Mouse (Mus musculus): ENCODE measurements around the gene Arpc3. TPM values are rescaled to one million over a fixed set of nuclear protein-coding genes. Genes with fewer than 3 reads are reported as not detected.
"Not testable (repeated sequence)": the region's sequence is repeated elsewhere in the genome, so short reads cannot be mapped to it uniquely, and the experiment has no call there.

Arpc3 gene
- polyA plus RNA-seq, 1 experiment from 2014 or later, result 148 TPM

- Histone ChIP-seq H3K27ac (no peak overlapping the region), H3K4me1 (no peaks in the 10 kb centered on the region), H3K27me3 (replicated peaks) (no peaks in the 10 kb centered on the region), H3K9ac (no peak overlapping the region), H3K4me3 (no peak overlapping the region), H3K36me3 (replicated peaks) (peaks cover 19% of the 10 kb centered on the region), H3K4me2 (no peak overlapping the region), H3K9me3 (no peaks in the 10 kb centered on the region)
- ATAC-seq (replicated peaks), result no peak
- WGBS, result 16% methylated on average over 8 of the region's 8 CpGs
Observed at GRCm38 (mm10) chr5:122401303-122401640, 9.6 kb downstream of the Arpc3 start.

- no peak overlapping the region for H3K4me2 ChIP-seq
- 89% methylated on average over 13 of the region's 13 CpGs for WGBS
- no peaks in the 10 kb centered on the region for H3K4me1 ChIP-seq
- no peaks in the 10 kb centered on the region for H3K27me3 ChIP-seq (replicated peaks)
- no peak overlapping the region for H3K4me3 ChIP-seq
- H3K36me3 ChIP-seq (replicated peaks), result peaks cover 28% of the 10 kb centered on the region
- no peak overlapping the region for H3K27ac ChIP-seq
- H3K9me3 ChIP-seq, result no peaks in the 10 kb centered on the region
- no peak overlapping the region for H3K9ac ChIP-seq
- no peak for ATAC-seq (replicated peaks)
Observed at GRCm38 (mm10) chr5:122402160-122402559, 10.5 kb downstream of the Arpc3 start.

DNA sequence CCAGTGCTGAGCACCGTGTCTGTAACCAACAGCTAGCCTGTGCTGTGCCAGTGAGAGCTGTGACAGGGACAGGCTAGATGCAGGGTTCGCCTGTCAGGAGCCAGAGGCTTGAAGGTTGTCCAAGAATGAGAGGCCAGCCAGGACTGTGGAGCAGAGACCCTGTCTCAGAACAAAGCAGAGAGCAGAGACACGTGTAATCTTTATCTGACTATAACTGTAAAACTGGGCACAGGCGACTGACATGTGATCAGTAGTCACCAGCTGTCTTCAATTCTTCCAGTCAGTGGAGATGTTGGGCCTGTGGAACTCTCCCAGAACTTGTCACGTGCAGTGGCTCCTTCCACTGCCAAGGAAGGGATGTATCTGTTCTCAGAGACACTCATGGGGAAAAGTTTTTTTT lies 11.1 kb downstream of the Arpc3 start:
- no peak overlapping the region for H3K9ac ChIP-seq
- peaks cover 26% of the 10 kb centered on the region for H3K36me3 ChIP-seq (replicated peaks)
- no peak overlapping the region for H3K4me3 ChIP-seq
- no peak overlapping the region for H3K4me2 ChIP-seq
- H3K27ac ChIP-seq, result no peak overlapping the region
- H3K27me3 ChIP-seq (replicated peaks), result no peaks in the 10 kb centered on the region
- ATAC-seq (replicated peaks), result no peak
- WGBS, result 83% methylated on average over 5 of the region's 5 CpGs
- H3K9me3 ChIP-seq, result no peaks in the 10 kb centered on the region
- no peaks in the 10 kb centered on the region for H3K4me1 ChIP-seq

GRCm38 (mm10) chr5:122403362-122403761 lies 11.7 kb downstream of the Arpc3 start:
- Histone ChIP-seq H3K4me2 (no peak overlapping the region), H3K4me3 (no peak overlapping the region), H3K27me3 (replicated peaks) (no peaks in the 10 kb centered on the region), H3K9ac (no peak overlapping the region), H3K9me3 (no peaks in the 10 kb centered on the region), H3K36me3 (replicated peaks) (peaks cover 26% of the 10 kb centered on the region), H3K27ac (no peak overlapping the region), H3K4me1 (no peaks in the 10 kb centered on the region)
- ATAC-seq (replicated peaks), result no peak
- WGBS, result 93% methylated on average over 12 of the region's 12 CpGs

DNA sequence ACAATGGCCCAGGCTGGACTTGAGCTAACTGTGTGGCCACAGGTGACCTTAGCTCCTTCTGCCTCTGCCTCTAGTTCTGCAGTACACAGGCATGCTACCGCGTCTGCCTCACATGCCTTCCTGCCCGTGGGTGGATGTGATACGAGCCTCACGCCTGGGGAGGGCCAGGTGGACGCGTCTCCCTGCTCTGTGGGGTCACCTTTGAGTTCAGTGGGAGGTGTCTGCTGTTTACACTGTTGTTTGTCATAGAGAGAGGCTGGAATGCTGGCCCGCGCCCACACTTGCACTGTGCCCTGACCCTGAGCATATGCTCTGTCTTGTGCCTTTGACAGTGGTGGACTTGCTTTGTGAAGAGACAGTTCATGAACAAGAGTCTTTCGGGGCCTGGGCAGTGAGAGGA lies 13.9 kb downstream of the Arpc3 start:
- ATAC-seq (replicated peaks), result no peak
- Histone ChIP-seq H3K36me3 (replicated peaks) (peaks cover 26% of the 10 kb centered on the region), H3K27me3 (replicated peaks) (no peaks in the 10 kb centered on the region), H3K4me2 (no peak overlapping the region), H3K4me3 (no peak overlapping the region), H3K9me3 (no peaks in the 10 kb centered on the region), H3K9ac (no peak overlapping the region), H3K4me1 (no peaks in the 10 kb centered on the region), H3K27ac (no peak overlapping the region)
- 96% methylated on average over 10 of the region's 10 CpGs for WGBS

GRCm38 (mm10) chr5:122409692-122410645 lies 18.3 kb downstream of the Arpc3 start:
- WGBS, result 88% methylated on average over 19 of the region's 19 CpGs

GRCm38 (mm10) chr5:122411892-122412291 lies 20.2 kb downstream of the Arpc3 start:
- H3K9me3 ChIP-seq, result no peaks in the 10 kb centered on the region
- H3K9ac ChIP-seq, result no peak overlapping the region
- H3K36me3 ChIP-seq (replicated peaks), result peaks cover 6% of the 10 kb centered on the region; the same call in 1 of the 2 replicates
- H3K27me3 ChIP-seq (replicated peaks), result no peaks in the 10 kb centered on the region
- no peak overlapping the region for H3K4me3 ChIP-seq
- H3K27ac ChIP-seq, result no peak overlapping the region
- no peak for ATAC-seq (replicated peaks)
- no peaks in the 10 kb centered on the region for H3K4me1 ChIP-seq
- H3K4me2 ChIP-seq, result no peak overlapping the region
- WGBS, result 85% methylated on average over 5 of the region's 5 CpGs

More at GRCm38 (mm10) chr5:122409692-122410645, 18.3 kb downstream of the Arpc3 start:
- Histone ChIP-seq H3K4me3 (no peak overlapping the region), H3K4me1 (no peaks in the 10 kb centered on the region), H3K9me3 (no peaks in the 10 kb centered on the region), H3K36me3 (replicated peaks) (peaks cover 14% of the 10 kb centered on the region; the same call in 1 of the 2 replicates), H3K9ac (no peak overlapping the region), H3K4me2 (no peak overlapping the region), H3K27ac (no peak overlapping the region), H3K27me3 (replicated peaks) (no peaks in the 10 kb centered on the region)
- no peak for ATAC-seq (replicated peaks)

DNA sequence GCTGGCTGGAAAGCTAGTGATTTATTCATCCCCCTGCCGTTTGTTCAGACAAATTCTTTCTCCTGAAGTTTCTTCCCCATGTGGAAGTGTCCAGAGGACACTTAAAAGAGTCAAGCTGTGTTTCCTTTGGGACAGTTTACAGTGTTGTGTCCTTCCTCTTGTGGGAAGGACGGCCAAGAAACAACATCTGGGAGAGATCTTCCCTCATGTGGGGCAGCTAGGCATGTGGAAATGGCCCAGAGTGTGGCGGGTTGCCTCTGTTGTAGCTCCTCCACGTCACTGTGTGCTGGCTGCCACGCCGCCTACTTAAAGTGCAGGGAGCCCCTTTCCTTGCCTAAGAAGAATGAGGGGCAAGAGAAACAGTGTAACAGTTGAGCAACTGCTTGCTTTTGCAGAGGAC lies 21.1 kb downstream of the Arpc3 start:
- H3K9ac ChIP-seq, result no peak overlapping the region

DNA sequence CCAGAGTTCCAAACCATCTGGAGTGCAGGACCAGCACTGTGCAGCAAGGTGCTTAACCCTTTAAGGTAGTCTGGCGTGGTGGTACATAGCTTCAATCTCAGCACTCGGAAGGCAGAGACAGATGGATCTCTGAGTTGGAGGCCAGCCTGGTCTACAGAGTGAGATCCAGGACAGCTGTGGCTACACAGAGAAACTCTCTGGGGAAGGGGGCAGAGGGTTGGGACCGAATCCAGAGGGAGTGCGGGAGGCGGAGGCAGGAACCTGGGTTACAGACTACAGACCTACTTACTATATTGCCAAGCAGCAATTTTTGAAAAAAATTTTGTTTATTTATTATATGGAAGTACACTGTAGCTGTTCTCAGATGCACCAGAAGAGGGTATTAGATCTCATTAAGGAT lies 22.7 kb downstream of the Arpc3 start:
- WGBS, result 90% methylated on average over 5 of the region's 5 CpGs
- H3K4me3 ChIP-seq, result no peak overlapping the region
- no peak overlapping the region for H3K9ac ChIP-seq
- no peaks in the 10 kb centered on the region for H3K4me1 ChIP-seq
- ATAC-seq (replicated peaks), result no peak
- no peaks in the 10 kb centered on the region for H3K36me3 ChIP-seq (replicated peaks)
- H3K9me3 ChIP-seq, result no peaks in the 10 kb centered on the region
- H3K4me2 ChIP-seq, result no peak overlapping the region
- H3K27me3 ChIP-seq (replicated peaks), result no peaks in the 10 kb centered on the region
- H3K27ac ChIP-seq, result no peak overlapping the region

More for the DNA sequence above, 21.1 kb downstream of the Arpc3 start:
- H3K36me3 ChIP-seq (replicated peaks), result no peaks in the 10 kb centered on the region
- no peaks in the 10 kb centered on the region for H3K4me1 ChIP-seq
- H3K9me3 ChIP-seq, result no peaks in the 10 kb centered on the region
- H3K4me2 ChIP-seq, result no peak overlapping the region
- H3K27me3 ChIP-seq (replicated peaks), result no peaks in the 10 kb centered on the region
- no peak overlapping the region for H3K4me3 ChIP-seq
- no peak for ATAC-seq (replicated peaks)
- 65% methylated on average over 6 of the region's 6 CpGs for WGBS
- H3K27ac ChIP-seq, result no peak overlapping the region

DNA sequence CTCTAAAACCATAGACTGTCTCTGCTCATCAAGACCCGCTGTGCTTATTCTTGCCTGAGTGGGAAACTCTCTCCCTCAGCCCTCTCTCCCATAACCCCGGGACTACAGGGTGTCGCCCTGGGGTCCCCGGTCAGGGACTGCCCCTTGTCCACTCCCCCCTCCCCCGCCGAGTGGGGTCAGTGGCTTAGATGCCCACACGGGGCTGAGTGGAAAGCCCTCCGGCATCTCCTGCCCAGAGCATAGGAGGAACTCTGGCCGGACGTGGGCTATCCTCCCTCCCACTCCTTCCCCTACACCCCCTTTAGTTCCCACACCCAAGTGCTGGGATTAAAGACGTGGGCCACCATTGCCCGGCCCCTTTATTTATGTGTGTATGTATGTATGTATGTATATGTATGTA lies 23.8 kb downstream of the Arpc3 start:
- 88% methylated on average over 12 of the region's 12 CpGs for WGBS
- Histone ChIP-seq H3K9ac (no peak overlapping the region), H3K4me2 (no peak overlapping the region), H3K27ac (no peak overlapping the region), H3K4me1 (no peaks in the 10 kb centered on the region), H3K36me3 (replicated peaks) (no peaks in the 10 kb centered on the region), H3K9me3 (no peaks in the 10 kb centered on the region), H3K4me3 (no peak overlapping the region), H3K27me3 (replicated peaks) (no peaks in the 10 kb centered on the region)
- no peak for ATAC-seq (replicated peaks)

DNA sequence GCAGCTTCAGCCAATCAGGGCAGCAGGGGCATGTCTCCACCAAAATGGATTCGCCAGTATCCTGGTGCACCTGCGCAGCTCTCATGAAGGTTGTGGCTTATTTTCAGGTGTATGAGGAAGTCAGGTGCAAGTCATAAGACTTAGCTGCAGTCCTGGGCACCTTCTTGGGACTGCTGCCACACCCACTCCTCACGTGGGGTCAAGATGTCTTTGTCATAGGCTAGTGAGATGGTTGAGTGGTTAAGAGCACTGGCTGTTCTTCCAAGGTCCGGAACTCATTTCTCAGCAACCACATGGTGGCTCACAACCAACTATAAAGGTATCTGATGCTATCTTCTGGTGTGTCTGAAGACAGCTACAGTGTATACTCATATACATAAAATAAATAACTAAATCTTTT lies 29.0 kb downstream of the Arpc3 start:
- H3K4me1 ChIP-seq, result peaks cover 21% of the 10 kb centered on the region
- H3K36me3 ChIP-seq (replicated peaks); H3K9me3 ChIP-seq; H3K27ac ChIP-seq; H3K4me2 ChIP-seq; H3K27me3 ChIP-seq (replicated peaks); ATAC-seq (replicated peaks); H3K9ac ChIP-seq; H3K4me3 ChIP-seq: not testable (repeated sequence)
- 66% methylated on average over 4 of the region's 4 CpGs for WGBS

- Histone ChIP-seq H3K9me3 (no peaks in the 10 kb centered on the region), H3K9ac (peak within 1 kb of the TSS; percentile 79), H3K4me3 (peak within 1 kb of the TSS; percentile 86), H3K27ac (peak within 1 kb of the TSS; percentile 97), H3K4me1 (peaks cover 21% of the 10 kb centered on the region), H3K36me3 (replicated peaks) (no peaks in the 10 kb centered on the region), H3K27me3 (replicated peaks) (no peaks in the 10 kb centered on the region), H3K4me2 (peak within 1 kb of the TSS; percentile 84)
- 21% methylated on average over 17 of the region's 17 CpGs for whole genome bisulfite sequencing
- ATAC-seq (replicated peaks), result peak; percentile 53
Observed at GRCm38 (mm10) chr5:122421271-122422068, 29.8 kb downstream of the Arpc3 start, which contains the start of gene Anapc7. Gene Anapc7 (plus strand): TSS chr5:122421693.
